Mouse (Mus musculus): ENCODE data around the gene Tmem239.
"Not testable (repeated sequence)": the region's sequence is repeated elsewhere in the genome, so short reads cannot be mapped to it uniquely, and the experiment has no call there.

Tmem239 gene

GRCm38 (mm10) chr2:130406178-130406577 lies at the start of gene Tmem239:
TSS of gene Tmem239 (plus strand) at chr2:130406478.
- DNase-seq (ENCODE audit: extremely low read depth, low read depth) = no peak

GRCm38 (mm10) chr2:130357551-130357950 lies 48.7 kb upstream of the Tmem239 start:
- DNase-seq (ENCODE audit: extremely low read depth, low read depth) = no peak

GRCm38 (mm10) chr2:130358852-130359251 lies 47.4 kb upstream of the Tmem239 start:
- no peak for DNase-seq (ENCODE audit: extremely low read depth, low read depth)

GRCm38 (mm10) chr2:130362511-130363026 lies 43.7 kb upstream of the Tmem239 start:
- DNase-seq (ENCODE audit: extremely low read depth, low read depth) = no peak

- DNase-seq (ENCODE audit: extremely low read depth, low read depth) = no peak
Observed at GRCm38 (mm10) chr2:130365211-130366094, 40.8 kb upstream of the Tmem239 start.

GRCm38 (mm10) chr2:130367386-130367785 lies 38.9 kb upstream of the Tmem239 start:
- no peak for DNase-seq (ENCODE audit: extremely low read depth, low read depth)

GRCm38 (mm10) chr2:130373026-130373425 lies 33.3 kb upstream of the Tmem239 start:
- not testable (repeated sequence) for DNase-seq (ENCODE audit: extremely low read depth, low read depth)

- no peak for DNase-seq (ENCODE audit: extremely low read depth, low read depth)
Observed at GRCm38 (mm10) chr2:130374951-130375350, 31.3 kb upstream of the Tmem239 start.

GRCm38 (mm10) chr2:130383205-130383604 lies 23.1 kb upstream of the Tmem239 start:
- DNase-seq (ENCODE audit: extremely low read depth, low read depth) = no peak

- DNase-seq (ENCODE audit: extremely low read depth, low read depth) = no peak
Observed at GRCm38 (mm10) chr2:130383895-130384294, 22.4 kb upstream of the Tmem239 start.

- no peak for DNase-seq (ENCODE audit: extremely low read depth, low read depth)
Observed at GRCm38 (mm10) chr2:130386212-130386611, 20.1 kb upstream of the Tmem239 start.

- peak; percentile 37 for DNase-seq (ENCODE audit: extremely low read depth, low read depth)
Observed at GRCm38 (mm10) chr2:130388796-130389195, 17.5 kb upstream of the Tmem239 start.

- no peak for DNase-seq (ENCODE audit: extremely low read depth, low read depth)
Observed at GRCm38 (mm10) chr2:130390993-130391625, 15.2 kb upstream of the Tmem239 start.

- DNase-seq (ENCODE audit: extremely low read depth, low read depth) = no peak
Observed at GRCm38 (mm10) chr2:130392836-130393235, 13.4 kb upstream of the Tmem239 start.

- no peak for DNase-seq (ENCODE audit: extremely low read depth, low read depth)
Observed at GRCm38 (mm10) chr2:130395696-130396095, 10.6 kb upstream of the Tmem239 start.

GRCm38 (mm10) chr2:130397186-130397985 lies 8.9 kb upstream of the Tmem239 start, which contains the start of gene Cpxm1:
TSS of gene Cpxm1 (minus strand) at chr2:130397574.
- DNase-seq (ENCODE audit: extremely low read depth, low read depth) = no peak

GRCm38 (mm10) chr2:130398091-130398490 lies 8.2 kb upstream of the Tmem239 start:
- DNase-seq (ENCODE audit: extremely low read depth, low read depth) = peak; percentile 31

GRCm38 (mm10) chr2:130400046-130400445 lies 6.2 kb upstream of the Tmem239 start:
- no peak for DNase-seq (ENCODE audit: extremely low read depth, low read depth)

- no peak for DNase-seq (ENCODE audit: extremely low read depth, low read depth)
Observed at GRCm38 (mm10) chr2:130401891-130402290, 4.4 kb upstream of the Tmem239 start.

- no peak for DNase-seq (ENCODE audit: extremely low read depth, low read depth)
Observed at GRCm38 (mm10) chr2:130404939-130405338, 1.3 kb upstream of the Tmem239 start, which contains the start of the genes Gm28372 and 1700020A23Rik. TSS of gene Gm28372 (plus strand) at chr2:130405239. TSS of gene 1700020A23Rik (plus strand) at chr2:130405259.

GRCm38 (mm10) chr2:130408194-130408593 lies 1.9 kb downstream of the Tmem239 start:
- no peak for DNase-seq (ENCODE audit: extremely low read depth, low read depth)

All from MEL-GATA-1-ER (cell line).